Mouse (Mus musculus) spleen, postnatal 4 days (tissue): ENCODE results near the gene Ccdc8.

ENCODE experiments used
- DNase-seq, 2 experiments: peaks; one replicate each; pipeline ENCODE4 v3.0.0; 2022; ENCODE audit warnings: low spot score in 2 of 2

The Ccdc8 gene

DNA sequence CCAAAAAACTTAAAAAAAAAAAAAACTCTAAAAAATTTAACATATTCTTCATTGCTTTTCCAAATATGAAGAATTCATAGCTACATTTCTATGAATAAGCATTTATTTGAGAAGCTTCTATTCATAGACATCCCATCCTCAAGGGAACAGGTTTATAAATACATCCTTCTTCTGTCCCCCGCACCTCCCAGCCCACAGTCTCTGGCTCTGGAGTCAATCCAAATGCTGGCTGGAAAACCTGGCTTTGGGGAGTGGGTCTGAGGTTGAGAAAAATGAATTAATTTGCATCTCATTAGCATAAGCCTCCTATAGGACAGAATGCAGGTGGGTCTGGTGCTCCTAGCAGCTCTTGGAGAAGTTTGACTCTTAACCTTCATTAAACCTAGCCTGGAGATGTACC, 53.2 kb downstream of the Ccdc8 start:
- no peak for DNase-seq
